Mouse (Mus musculus) ES-Bruce4 (cell line): ENCODE data around the gene Arhgef17.

Experiments
- CTCF ChIP-seq: IDR thresholded peaks from one replicate; pipeline ENCODE4 v1.8.1; 2011; ENCODE audit warnings: low read depth, low read length
- EP300 ChIP-seq: IDR thresholded peaks from 2 replicates; pipeline ENCODE4 v1.6.1; 2011; ENCODE audit warnings: low read depth, low read length; ENCODE audit not compliant: insufficient read depth
- POLR2A ChIP-seq: IDR thresholded peaks from one replicate; pipeline ENCODE4 v1.8.1; 2011; ENCODE audit warnings: low read length; ENCODE audit not compliant: insufficient read depth

- TF ChIP-seq POLR2A (no peak), CTCF (no peak), EP300 (no peak)
Measured at GRCm38 (mm10) chr7:100841608-100842007, 90.3 kb downstream of the Arhgef17 start.
